Mouse (Mus musculus): ENCODE measurements around the gene Gcsam.

GRCm38 (mm10) chr16:45624791-45625190 is 14.6 kb downstream of the Gcsam start:
- TF ChIP-seq GATA1 (IDR thresholded peaks at IDR 0.05; ENCODE audit: borderline replicate concordance, low read length) (no peak), GATA2 (IDR thresholded peaks at IDR 0.05; ENCODE audit: borderline replicate concordance, low read depth, low read length) (no peak)
